Mouse (Mus musculus) C2C12 (cell line): ENCODE data around the gene Trp53rkb. TPM values are rescaled to one million over a fixed set of nuclear protein-coding genes. Genes with fewer than 3 reads are reported as not detected.
"Not testable (repeated sequence)": the region's sequence is repeated elsewhere in the genome, so short reads cannot be mapped to it uniquely, and the experiment has no call there.

Source experiments
- H3K27me3 ChIP-seq: one replicate; pipeline ENCODE4 v1.6.1; 2011; ENCODE audit not compliant: control insufficient read depth, insufficient read depth, insufficient read length
- H3K36me3 ChIP-seq: one replicate; pipeline ENCODE4 v1.6.1; 2011; ENCODE audit not compliant: control insufficient read depth, insufficient read depth
- H3K4me3 ChIP-seq: one replicate; pipeline ENCODE4 v1.5.1; 2011; ENCODE audit warnings: mild to moderate bottlenecking, control low read depth; ENCODE audit not compliant: poor library complexity, insufficient read depth, severe bottlenecking
- H3K79me2 ChIP-seq: one replicate; pipeline ENCODE4 v1.6.1; 2011; ENCODE audit not compliant: control insufficient read depth, insufficient read depth
- H3K79me3 ChIP-seq: one replicate; pipeline ENCODE4 v1.6.1; 2011; ENCODE audit warnings: low read depth, control low read depth
- H3ac ChIP-seq: one replicate; pipeline ENCODE3; 2011; ENCODE audit warnings: low read depth; ENCODE audit not compliant: control insufficient read depth, insufficient read length
- CEBPB ChIP-seq: IDR thresholded peaks from one replicate; pipeline ENCODE4 v1.6.1; 2011; ENCODE audit warnings: low read depth, mild to moderate bottlenecking, control low read depth, moderate library complexity
- CTCF ChIP-seq: IDR thresholded peaks from one replicate; pipeline ENCODE4 v1.5.1; 2011; ENCODE audit not compliant: control insufficient read depth, insufficient read depth, insufficient read length
- FOSL1 ChIP-seq: IDR thresholded peaks from one replicate; pipeline ENCODE4 v1.8.0; 2011; ENCODE audit warnings: mild to moderate bottlenecking, low read length; ENCODE audit not compliant: poor library complexity, insufficient read depth, severe bottlenecking
- MAX ChIP-seq: IDR thresholded peaks from one replicate; pipeline ENCODE4 v1.6.1; 2011; ENCODE audit warnings: mild to moderate bottlenecking, control low read depth
- MYOD1 ChIP-seq: IDR thresholded peaks from one replicate; pipeline ENCODE4 v1.6.1; 2011; ENCODE audit warnings: low read depth; ENCODE audit not compliant: control insufficient read depth, insufficient read length
- MYOG ChIP-seq: IDR thresholded peaks from one replicate; pipeline ENCODE4 v1.6.1; 2011; ENCODE audit not compliant: control insufficient read depth, insufficient read length; ENCODE audit errors: extremely low read depth
- USF1 ChIP-seq: IDR thresholded peaks from one replicate; pipeline ENCODE4 v1.6.1; 2011; ENCODE audit warnings: low read depth, mild to moderate bottlenecking, control low read depth, moderate library complexity
- long read RNA-seq, 2 experiments: library from polyadenylated mRNA; unstranded; transcript quantifications; one replicate each; pipeline ENCODE4 v2.0.0; 2019 to 2020
- polyA plus RNA-seq: library from polyadenylated mRNA; unstranded; fragments of >200 nt; fragmentation: generic; extraction: Trizol; gene quantifications from one replicate; pipeline ENCODE4 v1.2.1, GENCODE M21; 2012; ENCODE audit warnings: missing spikeins

The Trp53rkb gene
- polyA plus RNA-seq: 5.3 TPM
- long read RNA-seq, experiment 1, full-length matches to known transcripts: 8 of 11 reads
- long read RNA-seq, experiment 1, partial matches to known transcripts: 0 of 11 reads
- long read RNA-seq, experiment 1, other reads (novel, unspliced or antisense): 3 of 11 reads
- long read RNA-seq, experiment 2, full-length matches to known transcripts: 17 of 18 reads
- long read RNA-seq, experiment 2, partial matches to known transcripts: 0 of 18 reads
- long read RNA-seq, experiment 2, other reads (novel, unspliced or antisense): 1 of 18 reads

DNA sequence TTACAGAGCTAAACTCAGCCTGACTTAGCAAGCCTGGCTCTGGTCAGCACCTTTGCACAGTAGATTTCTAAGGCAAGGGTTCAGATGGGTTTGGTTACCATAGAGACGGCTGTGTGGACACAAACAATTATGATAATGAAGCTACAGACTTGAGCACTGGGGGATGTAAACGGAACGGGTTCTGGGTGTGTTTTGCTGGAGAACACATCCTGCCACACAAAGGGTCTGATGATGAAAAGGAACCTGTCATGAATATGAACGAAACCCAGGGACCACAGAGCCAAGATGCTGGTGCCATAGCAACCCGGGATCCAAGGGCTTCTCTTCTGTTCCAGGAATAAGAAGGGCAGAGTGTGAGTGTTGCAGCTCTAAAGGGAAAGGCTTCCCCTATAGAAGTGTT is at the start of gene Trp53rkb:
Gene Trp53rkb, plus strand, starts transcription at position 177 of the 400 bp plus-strand sequence.
- Histone ChIP-seq H3K4me3 (peak within 1 kb of the TSS; percentile 68), H3K27me3 (no peaks in the 10 kb centered on the region), H3K79me2 (peaks cover 37% of the 10 kb centered on the region), H3ac (peak within 1 kb of the TSS; percentile 70), H3K36me3 (peaks cover 12% of the 10 kb centered on the region), H3K79me3 (peaks cover 11% of the 10 kb centered on the region)
- TF ChIP-seq MYOD1 (no peak), USF1 (no peak), CEBPB (no peak), MAX (no peak), CTCF (no peak), MYOG (no peak), FOSL1 (no peak)

DNA sequence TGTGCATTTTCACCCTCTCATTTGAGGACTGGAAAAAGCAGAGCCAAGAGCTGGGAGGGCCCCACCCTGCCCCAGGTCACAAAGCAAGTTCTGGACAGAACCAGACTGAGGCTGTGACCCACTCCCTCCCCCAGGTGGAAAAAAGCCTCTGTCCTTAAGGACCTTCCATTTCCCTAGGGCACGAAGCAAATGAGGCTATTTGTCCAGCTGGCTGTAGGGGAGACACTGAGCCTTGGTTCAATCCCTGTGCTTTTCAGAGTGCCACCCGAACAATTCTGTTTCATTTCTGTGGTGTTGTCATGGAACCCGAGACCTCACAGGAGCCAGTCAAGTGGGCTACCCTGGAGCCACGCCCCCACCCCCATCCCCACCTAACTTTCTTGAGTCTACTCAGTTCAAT is 48.8 kb upstream of the Trp53rkb start:
- no peaks in the 10 kb centered on the region for H3K36me3 ChIP-seq
- H3K27me3 ChIP-seq: no peaks in the 10 kb centered on the region
- no peak for TF ChIP-seq FOSL1
- TF ChIP-seq CEBPB: no peak
- TF ChIP-seq MYOG: no peak
- no peak for TF ChIP-seq CTCF
- TF ChIP-seq USF1: no peak
- no peak for TF ChIP-seq MYOD1
- TF ChIP-seq MAX: no peak
- no peaks in the 10 kb centered on the region for H3K79me3 ChIP-seq
- H3K79me2 ChIP-seq: no peaks in the 10 kb centered on the region
- H3K4me3 ChIP-seq: no peak overlapping the region
- H3ac ChIP-seq: no peak overlapping the region

DNA sequence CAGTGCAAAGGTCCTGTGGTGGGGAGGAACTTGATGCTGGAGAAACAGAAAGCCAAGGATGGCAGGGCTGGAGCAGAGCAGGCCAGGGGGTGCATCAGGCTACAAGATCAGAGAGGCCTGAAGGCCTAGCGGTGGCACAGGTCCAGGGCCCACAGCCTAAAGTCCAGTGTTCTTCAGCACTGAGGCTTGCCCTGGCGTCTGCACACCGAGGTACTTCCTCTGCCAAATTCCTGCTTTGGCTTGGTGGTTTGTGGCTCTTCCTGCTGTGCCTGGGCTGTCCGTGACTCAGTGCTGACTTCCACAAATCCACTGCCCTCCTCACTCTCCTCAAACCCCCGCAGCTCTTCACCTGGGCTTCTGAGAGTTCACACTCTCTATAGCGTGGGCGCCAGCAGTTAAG is 47.9 kb upstream of the Trp53rkb start:
- H3K36me3 ChIP-seq: no peaks in the 10 kb centered on the region
- H3K79me2 ChIP-seq: no peaks in the 10 kb centered on the region
- TF ChIP-seq FOSL1 (no peak), USF1 (no peak), MAX (no peak), MYOD1 (no peak), CEBPB (no peak), CTCF (no peak), MYOG (no peak)
- H3ac ChIP-seq: no peak overlapping the region
- H3K4me3 ChIP-seq: no peak overlapping the region
- no peaks in the 10 kb centered on the region for H3K27me3 ChIP-seq
- no peaks in the 10 kb centered on the region for H3K79me3 ChIP-seq

DNA sequence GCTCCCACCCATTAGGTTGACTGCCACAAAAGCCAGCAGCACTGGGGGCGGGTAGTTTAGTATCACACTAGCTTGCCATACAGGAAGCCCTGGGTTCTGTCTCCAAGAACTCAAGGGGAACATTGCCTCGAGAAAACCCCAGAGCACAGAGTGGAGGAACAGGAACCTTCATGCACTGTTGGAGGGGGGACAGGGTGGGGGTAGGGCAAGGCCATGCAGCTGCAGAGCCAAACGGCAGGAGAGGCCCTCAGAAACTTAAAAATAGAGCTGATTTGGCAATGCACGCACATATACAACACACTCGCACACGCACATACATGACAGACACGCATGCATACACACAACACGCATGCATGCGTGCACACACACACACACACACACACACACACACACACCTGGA is 46.5 kb upstream of the Trp53rkb start:
- no peaks in the 10 kb centered on the region for H3K79me3 ChIP-seq
- H3ac ChIP-seq: no peak overlapping the region
- no peak overlapping the region for H3K4me3 ChIP-seq
- TF ChIP-seq USF1: no peak
- no peak for TF ChIP-seq FOSL1
- TF ChIP-seq CEBPB: no peak
- no peak for TF ChIP-seq MAX
- no peak for TF ChIP-seq CTCF
- no peaks in the 10 kb centered on the region for H3K79me2 ChIP-seq
- peaks cover 4% of the 10 kb centered on the region for H3K27me3 ChIP-seq
- no peaks in the 10 kb centered on the region for H3K36me3 ChIP-seq

DNA sequence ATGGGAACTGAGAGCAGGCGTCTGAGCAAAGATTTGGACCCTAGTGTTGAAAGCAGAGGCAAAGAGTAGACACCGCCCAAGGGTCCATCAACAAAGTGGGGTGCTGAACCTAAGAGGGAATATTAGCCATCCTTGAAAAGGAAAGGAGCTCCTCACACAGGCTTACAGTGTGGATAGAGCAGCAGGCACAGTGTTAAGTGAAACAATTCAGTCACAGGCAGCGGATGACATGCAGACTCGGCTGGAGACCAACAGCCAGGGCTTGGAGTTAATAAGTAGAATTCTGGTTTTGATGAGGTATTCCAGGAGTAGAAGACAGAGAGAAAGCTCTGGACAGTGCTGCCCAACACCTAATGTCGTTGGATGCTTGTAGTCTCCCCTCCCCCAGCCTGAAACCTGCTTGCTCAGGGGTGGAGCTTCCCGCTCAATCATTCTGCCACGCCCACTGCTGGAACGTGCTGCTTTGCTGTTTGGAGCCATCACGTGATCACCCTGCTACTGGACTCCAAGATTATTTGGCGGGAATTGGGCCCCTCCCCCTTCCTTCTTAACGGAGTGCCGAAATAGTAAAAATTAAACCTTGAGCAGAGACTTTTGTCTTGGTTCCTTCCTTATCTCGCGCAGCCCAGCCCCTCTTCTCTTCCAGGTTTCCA is 45.9 kb upstream of the Trp53rkb start:
- peak; percentile 48 for TF ChIP-seq USF1
- H3K4me3 ChIP-seq: not testable (repeated sequence)

DNA sequence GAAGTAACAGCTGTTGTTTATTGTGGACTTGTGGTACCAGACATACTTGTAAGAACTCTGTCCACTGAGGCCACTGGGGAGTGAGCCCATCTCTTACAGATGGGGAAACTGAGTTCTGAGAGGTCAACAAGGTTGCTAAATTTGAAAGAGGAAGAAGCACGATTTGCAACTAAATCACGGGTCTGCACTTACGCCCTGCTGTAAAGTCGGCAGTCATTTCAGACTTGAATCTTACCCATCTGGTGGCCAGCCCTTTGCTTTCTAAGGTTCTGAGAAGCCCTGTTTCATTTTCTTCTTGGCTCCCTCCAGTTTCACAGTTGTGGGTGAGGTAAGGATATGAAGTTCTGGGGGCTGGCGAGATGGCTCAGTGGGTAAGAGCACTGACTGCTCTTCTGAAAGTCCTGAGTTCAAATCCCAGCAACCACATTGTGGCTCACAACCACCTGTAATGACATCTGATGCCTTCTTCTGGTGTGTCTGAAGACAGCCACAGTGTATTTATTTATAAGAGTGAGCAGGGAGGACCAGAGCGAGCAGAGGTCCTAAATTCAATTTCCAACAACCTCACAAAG is 41.6 kb upstream of the Trp53rkb start:
- Histone ChIP-seq H3K79me3 (no peaks in the 10 kb centered on the region), H3ac (no peak overlapping the region), H3K4me3 (no peak overlapping the region), H3K79me2 (no peaks in the 10 kb centered on the region), H3K36me3 (no peaks in the 10 kb centered on the region), H3K27me3 (peaks cover 22% of the 10 kb centered on the region)
- no peak for TF ChIP-seq MYOG

More for the DNA sequence above, 45.9 kb upstream of the Trp53rkb start:
- H3ac ChIP-seq, H3K27me3 ChIP-seq, H3K36me3 ChIP-seq, H3K79me3 ChIP-seq, H3K79me2 ChIP-seq: not testable (repeated sequence)
